Mouse (Mus musculus) bone marrow, adult 2 months (tissue): ENCODE measurements around the gene Pvr. TPM values are rescaled to one million over a fixed set of nuclear protein-coding genes. Genes with fewer than 3 reads are reported as not detected.

Experiments
- H3K27ac ChIP-seq: fragments of 200-500 bp; 2 replicates; pipeline ENCODE4 v1.5.1; 2012; ENCODE audit warnings: low read depth, mild to moderate bottlenecking, control low read depth, inconsistent platforms, low read length; ENCODE audit not compliant: control insufficient read depth, poor library complexity, insufficient read depth
- H3K4me1 ChIP-seq: fragments of 200-500 bp; 2 replicates; pipeline ENCODE4 v1.6.1; 2011; ENCODE audit warnings: low read length; ENCODE audit not compliant: control insufficient read depth, insufficient read depth
- H3K4me3 ChIP-seq: fragments of 200-500 bp; replicated peaks from 2 replicates; pipeline ENCODE3; 2011; ENCODE audit warnings: mild to moderate bottlenecking, low read depth, low read length, control low read depth; ENCODE audit not compliant: control insufficient read depth
- CTCF ChIP-seq: fragments of 200-500 bp; IDR thresholded peaks from 2 replicates; pipeline ENCODE4 v1.5.1; 2011; ENCODE audit warnings: low read length, control low read depth; ENCODE audit not compliant: control insufficient read depth, insufficient read depth
- POLR2A ChIP-seq: fragments of 200-500 bp; IDR thresholded peaks from 2 replicates; pipeline ENCODE4 v1.6.1; 2011; ENCODE audit warnings: low read depth, mild to moderate bottlenecking, control low read depth, low read length, borderline replicate concordance; ENCODE audit not compliant: control insufficient read depth
- WGBS: fragments of 180-500 bp; shearing (Covaris S2); methylation state at CpG from one replicate; pipeline ENCODE4 v1.1.7; 2018; 5-methylcytosine and 5-hydroxymethylcytosine counted together
- polyA plus RNA-seq: library from polyadenylated mRNA; stranded (reverse); fragments of >200 nt; gene quantifications from 2 replicates; pipeline ENCODE4 v1.2.4, GENCODE M21; 2011; ENCODE audit warnings: low replicate concordance; ENCODE audit not compliant: missing spikeins, insufficient read depth, insufficient read length

Gene Pvr
- polyA plus RNA-seq, 1 experiment: 4.7 TPM

- H3K4me3 ChIP-seq: no peak overlapping the region
- H3K27ac ChIP-seq: no peak overlapping the region
- WGBS: 15% methylated on average over 2 of the region's 2 CpGs
- TF ChIP-seq CTCF (no peak), POLR2A (no peak)
- H3K4me1 ChIP-seq: peaks cover 2% of the 10 kb centered on the region; the same call in 1 of the 2 replicates
Observed at GRCm38 (mm10) chr7:19926849-19927480, 6.0 kb upstream of the Pvr start.

- Histone ChIP-seq H3K4me3 (no peak overlapping the region), H3K4me1 (peaks cover 2% of the 10 kb centered on the region; the same call in 1 of the 2 replicates), H3K27ac (no peak overlapping the region)
- 81% methylated on average over 1 of the region's 1 CpGs for WGBS
- no peak for TF ChIP-seq CTCF
- no peak for TF ChIP-seq POLR2A
Observed at GRCm38 (mm10) chr7:19925376-19925775, 4.4 kb upstream of the Pvr start.

- WGBS: 27% methylated on average over 10 of the region's 15 CpGs
Observed at GRCm38 (mm10) chr7:19923797-19924196, 2.8 kb upstream of the Pvr start.

GRCm38 (mm10) chr7:19923354-19923753 lies 2.4 kb upstream of the Pvr start:
- H3K27ac ChIP-seq: no peak overlapping the region

More at GRCm38 (mm10) chr7:19923797-19924196, 2.8 kb upstream of the Pvr start:
- peaks cover 2% of the 10 kb centered on the region; the same call in 1 of the 2 replicates for H3K4me1 ChIP-seq
- TF ChIP-seq CTCF (no peak), POLR2A (no peak)
- H3K27ac ChIP-seq: no peak overlapping the region
- no peak overlapping the region for H3K4me3 ChIP-seq

GRCm38 (mm10) chr7:19920166-19920505 lies 824 bp downstream of the Pvr start:
- Histone ChIP-seq H3K4me1 (peaks cover 2% of the 10 kb centered on the region; the same call in 1 of the 2 replicates), H3K4me3 (peak overlapping the region; percentile 70), H3K27ac (no peak overlapping the region)
- TF ChIP-seq CTCF (no peak), POLR2A (no peak)
- 38% methylated on average over 4 of the region's 4 CpGs for WGBS

More at GRCm38 (mm10) chr7:19923354-19923753, 2.4 kb upstream of the Pvr start:
- Histone ChIP-seq H3K4me3 (no peak overlapping the region), H3K4me1 (peaks cover 2% of the 10 kb centered on the region; the same call in 1 of the 2 replicates)
- 11% methylated on average over 2 of the region's 2 CpGs for WGBS
- TF ChIP-seq POLR2A: no peak

GRCm38 (mm10) chr7:19914558-19914957 lies 6.4 kb downstream of the Pvr start:
- Histone ChIP-seq H3K27ac (no peak overlapping the region), H3K4me1 (no peaks in the 10 kb centered on the region), H3K4me3 (no peak overlapping the region)
- 88% methylated on average over 7 of the region's 7 CpGs for WGBS
- no peak for TF ChIP-seq POLR2A
- no peak for TF ChIP-seq CTCF

GRCm38 (mm10) chr7:19911695-19912524 lies 9.1 kb downstream of the Pvr start:
- H3K4me3 ChIP-seq: no peak overlapping the region
- H3K4me1 ChIP-seq: no peaks in the 10 kb centered on the region
- WGBS: 87% methylated on average over 23 of the region's 23 CpGs
- TF ChIP-seq POLR2A (no peak), CTCF (no peak)
- H3K27ac ChIP-seq: no peak overlapping the region

GRCm38 (mm10) chr7:19911292-19911658 lies 9.7 kb downstream of the Pvr start:
- 73% methylated on average over 6 of the region's 6 CpGs for WGBS
- H3K4me1 ChIP-seq: no peaks in the 10 kb centered on the region
- no peak overlapping the region for H3K4me3 ChIP-seq
- TF ChIP-seq POLR2A (no peak), CTCF (no peak)
- no peak overlapping the region for H3K27ac ChIP-seq

- WGBS: 49% methylated on average over 21 of the region's 21 CpGs
- Histone ChIP-seq H3K4me1 (no peaks in the 10 kb centered on the region), H3K4me3 (no peak overlapping the region), H3K27ac (no peak overlapping the region)
- TF ChIP-seq CTCF: peak; percentile 94
- TF ChIP-seq POLR2A: no peak
Observed at GRCm38 (mm10) chr7:19910421-19911291, 10.3 kb downstream of the Pvr start.
